Mouse (Mus musculus) neural tube, embryonic 12.5 days (tissue): ENCODE results near the gene Sprr2j-ps. TPM values are rescaled to one million over a fixed set of nuclear protein-coding genes. Genes with fewer than 3 reads are reported as not detected.

Experiments
- polyA plus RNA-seq: library from polyadenylated mRNA; unstranded; fragments of >200 nt; fragmentation: Nextera tagmentation; extraction: Ambion mirVana; gene quantifications from 2 replicates; pipeline ENCODE4 v1.2.1, GENCODE M21; 2016

Sprr2j-ps gene
- polyA plus RNA-seq, 1 experiment from 2014 or later, result not detected

Other genes starting within 250 kb of the Sprr2j-ps start
- not detected in 2 replicates for gene Sprr2a1, start 202.3 kb upstream of the Sprr2j-ps start, polyA plus RNA-seq
- gene Sprr2a2, start 202.2 kb upstream of the Sprr2j-ps start, polyA plus RNA-seq, result 1.4 TPM in 1 of 2 replicates, not detected in the other
- not detected in 2 replicates for gene Sprr2a3, start 132.7 kb upstream of the Sprr2j-ps start, polyA plus RNA-seq
- 0.25 TPM in 1 of 2 replicates, not detected in the other for gene Sprr2b, start 101.5 kb upstream of the Sprr2j-ps start, polyA plus RNA-seq
- not detected in 2 replicates for gene Sprr2d, start 78.9 kb upstream of the Sprr2j-ps start, polyA plus RNA-seq
- not detected in 2 replicates for gene Sprr2e, start 65.9 kb upstream of the Sprr2j-ps start, polyA plus RNA-seq
- gene Sprr2f, start 52.9 kb upstream of the Sprr2j-ps start, polyA plus RNA-seq, result not detected in 2 replicates
- not detected in 2 replicates for gene Sprr2h, start 32.4 kb upstream of the Sprr2j-ps start, polyA plus RNA-seq
- gene Sprr2i, start 10.1 kb upstream of the Sprr2j-ps start, polyA plus RNA-seq, result not detected in 2 replicates
- 7.4 and 8.9 TPM in 2 replicates for gene Gm9774, start 11.3 kb downstream of the Sprr2j-ps start, polyA plus RNA-seq
- gene Sprr2k, start 14.5 kb downstream of the Sprr2j-ps start, polyA plus RNA-seq, result not detected in 2 replicates
- not detected in 2 replicates for gene Sprr1b, start 20.7 kb downstream of the Sprr2j-ps start, polyA plus RNA-seq
- not detected in 2 replicates for gene Sprr3, start 40.6 kb downstream of the Sprr2j-ps start, polyA plus RNA-seq
- not detected in 2 replicates for gene Sprr1a, start 67.8 kb downstream of the Sprr2j-ps start, polyA plus RNA-seq
- not detected in 2 replicates for gene Sprr4, start 82.4 kb downstream of the Sprr2j-ps start, polyA plus RNA-seq
- not detected in 2 replicates for gene 2310046K23Rik, start 116.4 kb downstream of the Sprr2j-ps start, polyA plus RNA-seq
- gene Ivl, start 155.7 kb downstream of the Sprr2j-ps start, polyA plus RNA-seq, result 0.10 and 0.13 TPM in 2 replicates
- gene Smcp, start 170.9 kb downstream of the Sprr2j-ps start, polyA plus RNA-seq, result not detected in 2 replicates
- gene 2210017I01Rik, start 189.4 kb downstream of the Sprr2j-ps start, polyA plus RNA-seq, result not detected in 2 replicates
- gene Lce6a, start 203.6 kb downstream of the Sprr2j-ps start, polyA plus RNA-seq, result not detected in 2 replicates
- gene Lce1a1, start 230.2 kb downstream of the Sprr2j-ps start, polyA plus RNA-seq, result not detected in 2 replicates
- gene Lce1b, start 238.8 kb downstream of the Sprr2j-ps start, polyA plus RNA-seq, result not detected in 2 replicates